Mouse (Mus musculus) brain, embryonic 14.5 days (tissue): ENCODE measurements around the gene Anapc2.

ENCODE experiments used
- CTCF ChIP-seq: fragments of 200-500 bp; IDR thresholded peaks from 2 replicates; pipeline ENCODE4 v1.5.1; 2012; ENCODE audit warnings: inconsistent platforms, mild to moderate bottlenecking, moderate library complexity, borderline replicate concordance; ENCODE audit not compliant: insufficient read depth, insufficient read length; ENCODE audit errors: extremely low read depth
- POLR2A ChIP-seq: fragments of 200-500 bp; IDR thresholded peaks from 2 replicates; pipeline ENCODE4 v1.6.1; 2012; ENCODE audit warnings: mild to moderate bottlenecking, inconsistent platforms, borderline replicate concordance; ENCODE audit not compliant: poor library complexity, insufficient read depth, insufficient read length, severe bottlenecking; ENCODE audit errors: extremely low read depth

- TF ChIP-seq CTCF (no peak), POLR2A (no peak)
Measured at GRCm38 (mm10) chr2:25311491-25311891, 39.2 kb downstream of the Anapc2 start.
